Mouse (Mus musculus): ENCODE measurements around the gene Zfp507. TPM values are rescaled to one million over a fixed set of nuclear protein-coding genes. Genes with fewer than 3 reads are reported as not detected.
A peak's percentile ranks its signal among the peaks of the same experiment; 100 is the strongest.

Gene Zfp507
- total RNA-seq, 2 experiments from 2014 or later, result 23.8 to 26.7 TPM

GRCm38 (mm10) chr7:35733313-35734050, 69.3 kb downstream of the Zfp507 start:
- no peak for DNase-seq

GRCm38 (mm10) chr7:35732585-35733059, 70.2 kb downstream of the Zfp507 start:
- no peak for DNase-seq

GRCm38 (mm10) chr7:35729621-35730031, 73.2 kb downstream of the Zfp507 start:
- peak; percentile 33 for DNase-seq

- no peak for DNase-seq
These were observed 74.4 kb downstream of the Zfp507 start for GRCm38 (mm10) chr7:35728376-35728775.

- DNase-seq, result no peak
These were observed 79.8 kb downstream of the Zfp507 start for GRCm38 (mm10) chr7:35723035-35723434.

Other genes starting within 250 kb of the Zfp507 start
- gene Nudt19, start 246.7 kb downstream of the Zfp507 start, total RNA-seq (2021), result 10 to 100 TPM; 54.1 to 64.3 TPM
- gene Rgs9bp, start 217.4 kb downstream of the Zfp507 start, total RNA-seq (2021), result under 1 TPM; 0.51 to 0.88 TPM
- gene Ankrd27, start 216.8 kb downstream of the Zfp507 start, total RNA-seq (2021), result 10 to 100 TPM; 30.1 to 35.3 TPM
- gene Pdcd5, start 155.5 kb downstream of the Zfp507 start, total RNA-seq (2021), result 100 to 1,000 TPM in 1 of 2 experiments, 10 to 100 TPM in 1; 96.1 to 103 TPM
- 10 to 100 TPM; 39.5 to 39.8 TPM for gene Dpy19l3, start 48.5 kb downstream of the Zfp507 start, total RNA-seq (2021)